Mouse (Mus musculus): ENCODE results near the gene Fam213a. TPM values are rescaled to one million over a fixed set of nuclear protein-coding genes. Genes with fewer than 3 reads are reported as not detected.

Fam213a gene
- polyA plus RNA-seq, 1 experiment from 2014 or later = 59.2 TPM

GRCm38 (mm10) chr14:41021246-41021645 is 7.7 kb upstream of the Fam213a start:
- H3K4me1 ChIP-seq = no peaks in the 10 kb centered on the region
- no peak for ATAC-seq (ENCODE audit: low FRiP score, low read depth)
- H3K27ac ChIP-seq = no peak overlapping the region
- H3K36me3 ChIP-seq = no peaks in the 10 kb centered on the region
- H3K4me3 ChIP-seq = no peak overlapping the region
- no peaks in the 10 kb centered on the region for H3K27me3 ChIP-seq (replicated peaks)
- no peak overlapping the region for H3K9ac ChIP-seq
- H3K9me3 ChIP-seq = no peaks in the 10 kb centered on the region
- 86% methylated on average over 3 of the region's 3 CpGs for WGBS
- H3K4me2 ChIP-seq (replicated peaks) = no peak overlapping the region

GRCm38 (mm10) chr14:41017460-41017859 is 3.9 kb upstream of the Fam213a start:
- ATAC-seq (ENCODE audit: low FRiP score, low read depth) = no peak
- Histone ChIP-seq H3K36me3 (no peaks in the 10 kb centered on the region), H3K9me3 (no peaks in the 10 kb centered on the region), H3K4me3 (no peak overlapping the region), H3K27me3 (replicated peaks) (no peaks in the 10 kb centered on the region), H3K4me1 (no peaks in the 10 kb centered on the region), H3K4me2 (replicated peaks) (no peak overlapping the region), H3K9ac (no peak overlapping the region), H3K27ac (no peak overlapping the region)
- WGBS = 83% methylated on average over 5 of the region's 5 CpGs

- Histone ChIP-seq H3K27me3 (replicated peaks) (no peaks in the 10 kb centered on the region), H3K9me3 (no peaks in the 10 kb centered on the region), H3K4me3 (no peak overlapping the region), H3K36me3 (no peaks in the 10 kb centered on the region), H3K4me1 (no peaks in the 10 kb centered on the region), H3K9ac (no peak overlapping the region), H3K4me2 (replicated peaks) (no peak overlapping the region), H3K27ac (no peak overlapping the region)
- 78% methylated on average over 5 of the region's 5 CpGs for WGBS
- no peak for ATAC-seq (ENCODE audit: low FRiP score, low read depth)
Observed at GRCm38 (mm10) chr14:41014701-41015240, 1.2 kb upstream of the Fam213a start.

GRCm38 (mm10) chr14:41013143-41013542 is 445 bp downstream of the Fam213a start:
- Histone ChIP-seq H3K36me3 (no peaks in the 10 kb centered on the region), H3K27ac (no peak overlapping the region), H3K4me3 (peak overlapping the region; percentile 50), H3K9me3 (no peaks in the 10 kb centered on the region), H3K27me3 (replicated peaks) (no peaks in the 10 kb centered on the region), H3K9ac (peak overlapping the region; percentile 61), H3K4me2 (replicated peaks) (peak overlapping the region; percentile 71), H3K4me1 (no peaks in the 10 kb centered on the region)
- ATAC-seq (ENCODE audit: low FRiP score, low read depth) = peak; percentile 19
- 20% methylated on average over 9 of the region's 9 CpGs for WGBS

GRCm38 (mm10) chr14:41011916-41012315 is 1.7 kb downstream of the Fam213a start:
- WGBS = 88% methylated on average over 3 of the region's 3 CpGs

GRCm38 (mm10) chr14:41008138-41008537 is 5.5 kb downstream of the Fam213a start:
- peaks cover 12% of the 10 kb centered on the region for H3K4me1 ChIP-seq
- no peak overlapping the region for H3K4me2 ChIP-seq (replicated peaks)
- no peaks in the 10 kb centered on the region for H3K36me3 ChIP-seq
- H3K27ac ChIP-seq = no peak overlapping the region
- H3K27me3 ChIP-seq (replicated peaks) = no peaks in the 10 kb centered on the region
- 70% methylated on average over 2 of the region's 2 CpGs for WGBS
- H3K9me3 ChIP-seq = no peaks in the 10 kb centered on the region
- ATAC-seq (ENCODE audit: low FRiP score, low read depth) = no peak
- H3K9ac ChIP-seq = no peak overlapping the region
- H3K4me3 ChIP-seq = no peak overlapping the region

More at GRCm38 (mm10) chr14:41011916-41012315, 1.7 kb downstream of the Fam213a start:
- no peaks in the 10 kb centered on the region for H3K9me3 ChIP-seq
- H3K4me1 ChIP-seq = no peaks in the 10 kb centered on the region
- no peaks in the 10 kb centered on the region for H3K36me3 ChIP-seq
- H3K9ac ChIP-seq = no peak overlapping the region
- H3K4me2 ChIP-seq (replicated peaks) = no peak overlapping the region
- no peak overlapping the region for H3K27ac ChIP-seq
- no peaks in the 10 kb centered on the region for H3K27me3 ChIP-seq (replicated peaks)
- no peak overlapping the region for H3K4me3 ChIP-seq
- ATAC-seq (ENCODE audit: low FRiP score, low read depth) = no peak

- no peaks in the 10 kb centered on the region for H3K36me3 ChIP-seq
- no peak overlapping the region for H3K4me2 ChIP-seq (replicated peaks)
- H3K4me1 ChIP-seq = peaks cover 12% of the 10 kb centered on the region
- no peaks in the 10 kb centered on the region for H3K9me3 ChIP-seq
- no peak for ATAC-seq (ENCODE audit: low FRiP score, low read depth)
- no peak overlapping the region for H3K4me3 ChIP-seq
- H3K27me3 ChIP-seq (replicated peaks) = no peaks in the 10 kb centered on the region
- 48% methylated on average over 5 of the region's 5 CpGs for whole genome bisulfite sequencing
- H3K9ac ChIP-seq = no peak overlapping the region
- H3K27ac ChIP-seq = no peak overlapping the region
Observed at GRCm38 (mm10) chr14:41007641-41008040, 5.9 kb downstream of the Fam213a start.

- H3K9ac ChIP-seq = no peak overlapping the region
- H3K27ac ChIP-seq = no peak overlapping the region
- H3K4me2 ChIP-seq (replicated peaks) = no peak overlapping the region
- 0 out of 2 replicates have a peak, but pooled peaks cover 2% of the 10 kb centered on the region for H3K36me3 ChIP-seq
- H3K4me1 ChIP-seq = peaks cover 12% of the 10 kb centered on the region
- WGBS = 64% methylated on average over 3 of the region's 3 CpGs
- H3K9me3 ChIP-seq = no peaks in the 10 kb centered on the region
- no peaks in the 10 kb centered on the region for H3K27me3 ChIP-seq (replicated peaks)
- ATAC-seq (ENCODE audit: low FRiP score, low read depth) = no peak
- H3K4me3 ChIP-seq = no peak overlapping the region
Observed at GRCm38 (mm10) chr14:41006899-41007298, 6.7 kb downstream of the Fam213a start.

GRCm38 (mm10) chr14:41006263-41006662 is 7.3 kb downstream of the Fam213a start:
- Histone ChIP-seq H3K27me3 (replicated peaks) (no peaks in the 10 kb centered on the region), H3K9me3 (no peaks in the 10 kb centered on the region), H3K9ac (no peak overlapping the region), H3K4me3 (no peak overlapping the region), H3K4me2 (replicated peaks) (no peak overlapping the region), H3K4me1 (peaks cover 12% of the 10 kb centered on the region), H3K27ac (no peak overlapping the region), H3K36me3 (0 out of 2 replicates have a peak, but pooled peaks cover 7% of the 10 kb centered on the region)
- 93% methylated on average over 10 of the region's 10 CpGs for WGBS
- no peak for ATAC-seq (ENCODE audit: low FRiP score, low read depth)

GRCm38 (mm10) chr14:41005716-41006115 is 7.9 kb downstream of the Fam213a start:
- ATAC-seq (ENCODE audit: low FRiP score, low read depth) = no peak
- H3K4me1 ChIP-seq = peaks cover 12% of the 10 kb centered on the region
- H3K36me3 ChIP-seq = 0 out of 2 replicates have a peak, but pooled peaks cover 7% of the 10 kb centered on the region
- no peak overlapping the region for H3K4me3 ChIP-seq
- no peaks in the 10 kb centered on the region for H3K9me3 ChIP-seq
- H3K27ac ChIP-seq = no peak overlapping the region
- H3K9ac ChIP-seq = no peak overlapping the region
- H3K27me3 ChIP-seq (replicated peaks) = no peaks in the 10 kb centered on the region
- no peak overlapping the region for H3K4me2 ChIP-seq (replicated peaks)
- WGBS = 92% methylated on average over 9 of the region's 9 CpGs

- Histone ChIP-seq H3K27me3 (replicated peaks) (no peaks in the 10 kb centered on the region), H3K9ac (no peak overlapping the region), H3K4me2 (replicated peaks) (peak overlapping the region; percentile 45), H3K36me3 (0 out of 2 replicates have a peak, but pooled peaks cover 7% of the 10 kb centered on the region), H3K4me3 (no peak overlapping the region), H3K4me1 (peaks cover 12% of the 10 kb centered on the region), H3K9me3 (no peaks in the 10 kb centered on the region), H3K27ac (no peak overlapping the region)
- ATAC-seq (ENCODE audit: low FRiP score, low read depth) = peak; percentile 39; the same call in 1 of the 2 replicates
- WGBS = 12% methylated on average over 22 of the region's 22 CpGs
Observed at GRCm38 (mm10) chr14:41004201-41005141, 9.1 kb downstream of the Fam213a start.

- H3K27ac ChIP-seq = no peak overlapping the region
- H3K9ac ChIP-seq = no peak overlapping the region
- no peaks in the 10 kb centered on the region for H3K9me3 ChIP-seq
- ATAC-seq (ENCODE audit: low FRiP score, low read depth) = no peak
- peaks cover 31% of the 10 kb centered on the region for H3K36me3 ChIP-seq
- H3K27me3 ChIP-seq (replicated peaks) = no peaks in the 10 kb centered on the region
- H3K4me2 ChIP-seq (replicated peaks) = no peak overlapping the region
- H3K4me1 ChIP-seq = peaks cover 12% of the 10 kb centered on the region
- H3K4me3 ChIP-seq = no peak overlapping the region
- 88% methylated on average over 5 of the region's 5 CpGs for WGBS
Observed at GRCm38 (mm10) chr14:41001576-41001975, 12.0 kb downstream of the Fam213a start.

All from neural tube, embryonic 12.5 days (tissue).